Mouse (Mus musculus) heart, postnatal 0 days (tissue): ENCODE measurements at regions not wholly inside any gene's neighbourhood (a gene's known extent, or its start where the extent isn't known, plus 50 kb on each side); places are given as distances from the start of the nearest gene placed in this dataset.

ENCODE experiments used
- ATAC-seq: fragments of 200-750 bp; cut with Nextera tagmentation; 2 replicates; pipeline ENCODE4 v1.8.0; 2017; ENCODE audit warnings: low read depth, moderate number of reproducible peaks, moderate library complexity; ENCODE audit not compliant: insufficient read depth
- DNase-seq: peaks from one replicate; pipeline ENCODE4 v3.0.0-alpha.2; 2016; ENCODE audit warnings: low spot score
- H3K27ac ChIP-seq: fragments of 300-500 bp; sonication (generic); 2 replicates; pipeline ENCODE4 v1.5.1; 2014; ENCODE audit warnings: low read depth, mild to moderate bottlenecking
- H3K27me3 ChIP-seq: fragments of 300-500 bp; sonication (generic); 2 replicates; pipeline ENCODE4 v1.6.1; 2014; ENCODE audit warnings: low read length, mixed read lengths; ENCODE audit not compliant: control insufficient read depth, insufficient read depth
- H3K36me3 ChIP-seq: fragments of 300-500 bp; sonication (generic); replicated peaks from 2 replicates; pipeline ENCODE4 v1.6.1; 2014; ENCODE audit warnings: low read length, mixed read lengths; ENCODE audit not compliant: control insufficient read depth, insufficient read depth
- H3K4me1 ChIP-seq: fragments of 300-500 bp; sonication (generic); 2 replicates; pipeline ENCODE4 v1.6.1; 2014; ENCODE audit warnings: antibody characterized with exemption; ENCODE audit not compliant: control insufficient read depth, insufficient read depth
- H3K4me2 ChIP-seq: fragments of 300-500 bp; sonication (generic); 2 replicates; pipeline ENCODE4 v1.6.1; 2014; ENCODE audit warnings: low read depth, mild to moderate bottlenecking, low read length, moderate library complexity
- H3K4me3 ChIP-seq: fragments of 300-500 bp; sonication (generic); 2 replicates; pipeline ENCODE4 v1.5.1; 2014; ENCODE audit warnings: low read depth, low read length
- H3K9ac ChIP-seq: fragments of 300-500 bp; sonication (generic); replicated peaks from 2 replicates; pipeline ENCODE4 v1.6.1; 2014; ENCODE audit warnings: low read depth, low read length, mixed read lengths
- H3K9me3 ChIP-seq: fragments of 300-500 bp; sonication (generic); replicated peaks from 2 replicates; pipeline ENCODE4 v1.6.1; 2016; ENCODE audit warnings: low read length; ENCODE audit not compliant: control insufficient read depth
- CTCF ChIP-seq: IDR thresholded peaks from 2 replicates; pipeline ENCODE4 v1.5.1; 2016; ENCODE audit warnings: antibody characterized with exemption, control low read depth, low read depth
- EP300 ChIP-seq: IDR thresholded peaks from 2 replicates; pipeline ENCODE4 v1.6.1; 2016; ENCODE audit warnings: antibody characterized with exemption, low read depth
- WGBS: fragments of 180-500 bp; shearing (Covaris S2); extraction: QIAGEN DNeasy Blood & Tissue Kit; methylation state at CpG from one replicate; pipeline ENCODE4 v1.1.7; 2014; 5-methylcytosine and 5-hydroxymethylcytosine counted together

GRCm38 (mm10) chr12:8393976-8394375 is 80.7 kb downstream of the Hs1bp3 start:
- no peak overlapping the region for H3K27ac ChIP-seq
- no peaks in the 10 kb centered on the region for H3K9me3 ChIP-seq
- ATAC-seq (no peak), DNase-seq (no peak)
- WGBS: 88% methylated on average over 3 of the region's 3 CpGs
- H3K4me1 ChIP-seq: 0 out of 2 replicates have a peak, but pooled peaks cover 4% of the 10 kb centered on the region
- H3K27me3 ChIP-seq: no peaks in the 10 kb centered on the region
- no peaks in the 10 kb centered on the region for H3K36me3 ChIP-seq
- H3K9ac ChIP-seq: no peak overlapping the region
- no peak overlapping the region for H3K4me2 ChIP-seq
- TF ChIP-seq CTCF (no peak), EP300 (no peak)
- H3K4me3 ChIP-seq: no peak overlapping the region
